Mouse (Mus musculus): ENCODE measurements around the gene Git2.

Gene Git2

DNA sequence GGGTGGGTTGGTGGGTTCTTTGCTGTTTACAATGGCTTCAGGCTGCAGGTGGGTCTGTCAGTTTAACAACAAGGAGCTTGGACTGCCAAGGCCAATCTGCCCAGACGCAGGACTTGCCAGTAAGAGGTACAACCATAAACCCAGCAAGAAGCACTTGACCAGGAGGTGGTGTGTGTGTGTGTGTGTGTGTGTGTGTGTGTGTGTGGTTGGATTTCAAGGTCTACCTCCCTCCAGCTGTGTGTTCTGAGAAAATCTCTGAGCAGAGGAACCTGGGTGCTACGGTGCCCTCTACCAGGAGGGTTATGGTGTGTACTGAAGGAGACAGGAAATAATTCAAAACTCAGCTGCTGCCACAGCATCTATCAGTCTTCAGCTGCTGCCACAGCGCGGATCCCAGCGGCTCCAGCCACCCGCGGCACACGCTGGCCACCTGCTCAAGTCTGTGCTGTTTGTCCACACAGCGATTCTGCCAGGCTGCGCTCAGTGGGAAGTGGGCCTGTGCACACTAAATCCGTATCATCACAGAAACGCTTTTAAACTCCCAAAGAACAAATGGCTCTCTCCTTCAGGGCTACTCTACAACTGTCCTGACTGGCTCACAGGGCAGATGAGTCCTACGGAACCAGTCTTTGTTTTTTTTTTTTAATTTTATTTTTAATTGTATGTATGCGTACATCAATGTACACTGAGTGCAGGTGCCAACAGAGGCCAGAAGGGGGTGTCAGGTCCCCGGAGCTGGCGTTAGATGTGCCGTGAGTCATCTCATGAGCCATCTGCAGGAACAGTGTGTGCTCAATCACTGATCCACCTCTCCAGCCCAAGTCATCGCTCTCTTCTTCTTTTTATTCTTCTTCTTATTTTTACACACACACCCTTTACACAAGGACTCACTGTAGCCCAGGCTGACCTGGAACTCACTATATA, 10.2 kb downstream of the Git2 start:
- no peak for DNase-seq (ENCODE audit: low read depth, low spot score)

DNA sequence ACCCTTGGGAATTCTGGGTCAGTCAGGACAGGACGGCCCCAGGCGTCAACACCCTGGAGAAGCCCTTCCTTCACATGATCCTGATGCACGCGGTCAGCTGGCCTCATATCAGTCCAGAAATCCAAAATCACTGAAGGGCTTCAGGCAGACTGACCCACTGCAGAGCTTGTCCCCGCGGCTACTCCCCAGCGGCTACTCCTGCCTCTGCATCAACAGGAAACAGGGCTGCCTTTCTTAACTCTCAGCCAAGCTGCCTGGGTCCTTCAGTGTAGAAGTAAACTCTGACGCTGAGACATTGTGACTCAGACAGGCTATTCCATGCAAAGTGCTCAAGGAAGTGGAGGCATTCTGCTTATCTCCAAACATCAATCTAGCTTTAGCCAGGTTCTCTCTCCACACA, 13.3 kb downstream of the Git2 start:
- DNase-seq (ENCODE audit: low read depth, low spot score): no peak

DNA sequence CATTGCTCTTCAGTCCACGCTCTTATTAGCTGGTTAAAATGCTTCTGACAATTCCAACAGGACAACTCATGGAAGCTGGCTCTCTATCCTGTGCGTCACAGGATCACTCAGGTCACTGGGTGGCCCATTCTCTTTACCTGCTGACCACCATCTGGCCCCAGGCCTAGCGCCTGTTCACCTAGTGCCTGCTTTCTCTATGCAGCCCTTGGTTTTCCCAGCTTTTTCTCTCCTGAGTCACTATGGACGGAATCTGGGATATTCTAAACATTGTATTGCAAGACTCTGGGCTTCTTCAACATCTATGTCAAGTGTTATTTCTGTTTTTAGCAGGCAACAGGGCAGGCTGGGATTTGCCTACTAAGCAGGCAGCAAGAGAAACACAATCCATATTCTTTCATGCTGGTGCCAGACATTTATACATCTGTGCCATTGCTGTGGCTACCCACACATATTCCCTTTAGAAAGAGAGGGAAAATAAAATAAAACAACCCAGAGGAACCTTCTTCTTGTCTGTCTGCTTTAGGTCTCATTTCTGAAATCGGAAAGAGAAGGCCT, 15.7 kb downstream of the Git2 start:
- DNase-seq (ENCODE audit: low read depth, low spot score): no peak

DNA sequence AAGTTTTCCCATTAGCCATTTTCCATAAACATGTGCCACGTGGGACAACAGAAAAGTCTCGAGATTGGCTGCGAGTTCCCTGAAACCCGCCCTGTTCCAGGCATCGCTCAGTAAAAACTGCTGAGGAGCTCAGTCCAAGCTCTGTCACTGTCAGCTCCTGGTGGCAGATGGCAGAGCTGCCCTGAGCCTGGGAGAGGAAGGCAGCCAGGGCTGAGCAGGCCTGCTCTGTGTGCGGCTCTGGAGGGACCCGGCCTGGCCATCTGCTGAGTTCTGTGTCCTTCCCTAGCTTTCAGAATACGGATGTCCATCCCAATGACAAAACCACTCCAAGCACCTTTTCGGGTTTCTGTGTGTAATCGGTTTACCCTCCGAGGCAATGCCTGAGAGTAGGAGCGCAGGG, 21.9 kb downstream of the Git2 start:
- no peak for DNase-seq (ENCODE audit: low read depth, low spot score)

DNA sequence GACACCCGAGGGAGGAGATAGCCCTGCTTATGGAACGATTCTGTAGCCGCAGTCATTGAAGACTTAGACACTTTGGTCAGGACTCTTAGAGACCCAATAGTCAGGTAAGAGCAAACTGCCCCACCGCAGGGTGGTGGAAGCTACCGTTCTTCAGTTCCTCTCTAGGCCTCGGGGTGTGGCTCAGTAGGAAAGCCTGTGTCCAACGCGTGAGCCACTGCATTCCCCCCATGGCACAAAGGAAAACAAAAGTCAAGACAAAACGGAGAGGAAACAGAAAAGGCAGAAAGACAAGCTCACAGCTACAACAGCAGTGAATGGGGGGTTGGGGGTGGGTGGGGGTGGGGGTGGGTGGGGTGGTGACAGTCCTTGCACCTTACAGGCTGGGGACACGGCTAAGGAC, 22.9 kb downstream of the Git2 start:
- no peak for DNase-seq (ENCODE audit: low read depth, low spot score)

DNA sequence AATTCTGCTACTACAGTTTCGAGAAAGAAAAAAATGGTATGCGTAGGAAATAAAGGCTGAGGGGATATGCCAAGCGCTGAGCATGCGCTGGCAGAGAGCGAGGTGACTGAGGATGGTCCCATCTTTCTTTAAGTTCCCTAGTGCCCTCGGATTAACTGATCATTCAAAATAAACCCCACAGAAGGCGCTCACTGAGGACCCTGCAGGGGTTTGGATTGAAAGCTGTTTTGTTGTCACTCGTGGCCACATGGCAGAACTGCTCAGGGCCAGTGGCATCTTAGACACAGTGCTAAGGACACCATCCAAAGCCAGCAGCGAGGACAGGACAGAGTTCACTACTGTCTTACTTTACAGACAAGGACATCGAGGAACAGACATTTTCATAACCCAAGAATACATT, 25.0 kb downstream of the Git2 start:
- DNase-seq (ENCODE audit: low read depth, low spot score): no peak

DNA sequence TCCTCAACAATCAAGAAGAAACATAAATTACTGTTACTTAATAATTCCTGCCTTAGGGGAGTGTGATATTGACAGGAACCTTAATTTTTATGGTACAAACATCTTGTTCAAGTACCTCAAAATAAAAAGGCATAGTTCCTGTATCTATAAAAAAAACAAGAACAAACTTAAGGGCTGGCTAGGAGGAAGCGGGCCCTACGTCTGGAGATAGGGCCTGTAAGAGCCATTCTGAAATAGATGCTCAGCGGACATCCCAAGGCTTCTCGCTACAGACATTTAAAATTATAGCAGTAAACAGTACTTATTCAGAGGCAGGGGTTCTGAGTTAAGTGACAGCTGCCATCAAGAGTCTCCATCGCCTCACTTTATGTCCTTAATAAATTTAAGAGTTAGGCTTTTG, 27.8 kb downstream of the Git2 start:
- DNase-seq (ENCODE audit: low read depth, low spot score): no peak

DNA sequence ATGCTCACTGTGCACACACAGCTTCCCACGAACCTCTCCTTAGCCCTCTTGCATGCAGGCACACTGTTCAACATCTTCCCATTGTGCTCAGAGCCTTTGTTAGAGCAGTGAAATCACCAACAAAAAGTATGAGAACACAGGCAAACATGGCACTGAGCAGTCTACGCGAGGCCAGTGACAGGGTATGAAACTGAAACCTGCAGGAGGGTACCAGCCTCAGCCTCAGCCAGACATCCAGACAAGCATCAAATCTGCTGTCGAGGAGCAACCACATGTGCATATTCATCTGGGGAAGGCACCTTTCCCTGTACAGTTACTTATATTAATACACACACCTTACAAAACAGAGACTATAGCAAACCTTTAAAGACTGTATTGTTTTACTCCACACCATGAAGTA, 28.4 kb downstream of the Git2 start:
- DNase-seq (ENCODE audit: low read depth, low spot score): no peak

DNA sequence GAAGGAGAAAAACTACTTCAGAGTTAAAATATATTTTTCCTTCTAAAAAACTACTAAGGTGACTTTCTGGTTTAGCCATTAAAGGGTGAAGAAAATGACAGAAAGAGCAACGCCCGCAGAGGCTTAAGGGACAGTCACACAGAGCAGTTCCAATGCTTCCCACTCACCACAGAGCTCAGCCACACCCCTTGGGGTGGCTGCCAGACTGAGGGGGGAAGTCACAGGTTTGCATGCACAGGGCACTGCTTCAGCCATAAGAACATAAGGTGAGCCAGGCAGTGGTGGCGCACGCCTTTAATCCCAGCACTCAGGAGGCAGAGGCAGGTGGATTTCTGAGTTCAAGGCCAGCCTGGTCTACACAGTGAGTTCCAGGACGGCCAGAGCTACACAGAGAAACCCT, 29.7 kb downstream of the Git2 start:
- no peak for DNase-seq (ENCODE audit: low read depth, low spot score)

DNA sequence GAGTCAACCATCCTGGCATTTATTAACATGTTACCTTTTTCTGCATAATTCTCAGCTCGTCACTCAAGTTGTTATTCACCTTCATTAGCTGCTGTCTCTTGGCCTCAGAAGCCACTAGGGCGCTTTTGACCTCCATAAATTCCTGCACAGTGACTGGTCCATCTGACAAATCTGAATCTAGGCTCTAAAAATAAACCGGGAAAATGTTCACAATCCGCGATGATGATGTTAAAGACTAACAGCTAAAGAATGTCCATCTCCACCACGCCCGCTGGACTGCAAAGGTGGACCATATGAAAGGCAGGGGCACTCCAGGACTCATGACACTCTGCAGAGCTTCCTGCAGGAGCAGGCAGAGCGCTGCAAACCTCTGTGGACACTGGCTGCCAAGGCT, 31.6 kb downstream of the Git2 start:
- no peak for DNase-seq (ENCODE audit: low read depth, low spot score)

DNA sequence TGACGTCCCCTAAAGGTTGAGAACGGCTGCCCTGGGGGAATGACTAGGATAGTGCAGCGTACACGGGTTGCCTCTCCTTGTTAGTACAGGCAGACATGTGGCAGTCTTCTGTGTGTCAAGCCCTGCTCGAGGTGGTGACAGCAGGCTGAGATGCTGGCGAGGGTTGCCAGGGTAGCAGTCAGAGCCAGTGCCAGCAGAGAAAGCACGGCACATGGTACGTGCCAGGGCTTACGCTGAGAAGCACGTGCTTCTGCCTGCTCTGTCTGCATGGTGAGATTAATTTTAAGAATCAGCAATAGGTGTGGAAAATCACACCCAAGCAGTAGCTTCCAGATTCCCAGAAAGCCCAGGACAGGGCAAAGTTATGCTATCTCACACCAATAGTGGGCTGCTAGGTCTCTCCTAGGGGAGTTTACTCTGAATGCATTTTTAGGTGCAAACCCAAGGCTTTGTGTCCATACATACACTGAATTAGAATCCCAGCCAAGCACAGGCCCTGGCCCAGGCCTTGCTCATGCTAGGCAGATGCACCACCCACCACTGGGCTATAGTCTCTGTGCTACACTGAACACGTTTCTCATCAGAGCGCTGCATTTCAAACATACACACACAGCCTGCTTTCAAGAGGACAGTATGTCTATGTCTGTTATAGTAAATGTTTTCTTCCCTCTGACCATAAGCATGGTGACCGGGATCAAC, 32.2 kb downstream of the Git2 start:
- no peak for DNase-seq (ENCODE audit: low read depth, low spot score)

DNA sequence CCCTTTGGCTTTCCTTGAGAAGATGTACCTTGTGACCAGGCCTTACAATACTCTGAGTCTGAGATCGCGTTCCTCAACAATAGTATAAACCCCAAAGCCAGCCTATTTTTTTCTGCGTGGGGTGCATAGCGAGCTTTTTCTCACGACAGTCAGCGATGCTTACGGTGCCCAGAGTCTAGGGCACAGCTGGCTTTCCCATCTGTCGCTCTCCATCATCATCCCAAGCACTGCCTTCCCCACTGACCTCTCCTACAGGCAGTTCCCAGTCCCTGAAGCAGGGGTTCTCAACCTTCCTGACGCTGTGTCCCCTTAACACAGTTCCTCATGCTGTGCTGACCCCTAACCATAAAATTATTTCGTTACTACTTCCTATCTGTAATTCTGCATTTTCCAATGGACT, 32.7 kb downstream of the Git2 start:
- no peak for DNase-seq (ENCODE audit: low read depth, low spot score)

DNA sequence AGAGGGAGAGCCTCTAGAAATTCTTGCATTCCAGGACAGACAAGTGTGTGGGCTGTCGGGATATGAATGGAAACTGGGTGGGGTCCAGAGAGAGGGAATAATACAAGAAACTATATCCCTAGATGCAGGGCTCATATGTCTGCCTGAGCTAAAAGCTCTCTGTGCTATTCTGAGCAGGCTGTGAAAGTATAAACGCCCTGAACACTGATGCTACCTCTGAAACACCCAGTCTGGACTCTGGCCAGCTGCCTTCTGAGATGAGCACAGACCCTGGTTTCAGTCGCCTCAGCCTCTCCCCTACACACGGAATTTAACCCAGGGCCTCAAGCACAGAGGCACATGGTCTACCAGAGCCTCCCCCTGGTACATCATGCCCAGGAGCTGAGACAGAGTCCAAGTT, 34.7 kb downstream of the Git2 start:
- no peak for DNase-seq (ENCODE audit: low read depth, low spot score)

DNA sequence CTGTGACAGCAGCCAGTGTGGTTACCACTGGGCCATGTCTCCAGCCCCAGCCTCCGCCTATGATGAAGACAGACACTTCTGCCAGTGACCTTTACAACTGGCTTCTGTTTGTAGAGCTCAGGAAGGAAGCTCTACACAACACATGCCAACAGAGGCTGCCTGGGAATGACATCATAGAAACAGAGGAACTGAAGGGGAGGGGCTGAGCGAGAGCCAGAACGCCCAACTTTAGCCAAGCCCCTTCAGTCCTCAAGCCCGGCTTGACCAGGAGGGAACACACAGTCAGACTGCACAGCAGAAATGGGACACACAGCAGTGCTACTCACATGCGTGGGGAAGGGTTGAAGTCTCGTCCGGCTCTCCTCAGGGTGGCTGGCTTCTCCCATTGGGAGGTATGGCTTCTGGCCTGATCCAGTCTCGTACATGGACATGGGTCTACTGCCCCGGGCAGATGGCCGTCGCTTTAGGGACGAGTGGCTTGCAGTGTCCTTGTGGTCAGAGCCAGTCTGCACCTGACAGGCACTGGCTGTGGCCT, 36.5 kb downstream of the Git2 start:
- DNase-seq (ENCODE audit: low read depth, low spot score): no peak

DNA sequence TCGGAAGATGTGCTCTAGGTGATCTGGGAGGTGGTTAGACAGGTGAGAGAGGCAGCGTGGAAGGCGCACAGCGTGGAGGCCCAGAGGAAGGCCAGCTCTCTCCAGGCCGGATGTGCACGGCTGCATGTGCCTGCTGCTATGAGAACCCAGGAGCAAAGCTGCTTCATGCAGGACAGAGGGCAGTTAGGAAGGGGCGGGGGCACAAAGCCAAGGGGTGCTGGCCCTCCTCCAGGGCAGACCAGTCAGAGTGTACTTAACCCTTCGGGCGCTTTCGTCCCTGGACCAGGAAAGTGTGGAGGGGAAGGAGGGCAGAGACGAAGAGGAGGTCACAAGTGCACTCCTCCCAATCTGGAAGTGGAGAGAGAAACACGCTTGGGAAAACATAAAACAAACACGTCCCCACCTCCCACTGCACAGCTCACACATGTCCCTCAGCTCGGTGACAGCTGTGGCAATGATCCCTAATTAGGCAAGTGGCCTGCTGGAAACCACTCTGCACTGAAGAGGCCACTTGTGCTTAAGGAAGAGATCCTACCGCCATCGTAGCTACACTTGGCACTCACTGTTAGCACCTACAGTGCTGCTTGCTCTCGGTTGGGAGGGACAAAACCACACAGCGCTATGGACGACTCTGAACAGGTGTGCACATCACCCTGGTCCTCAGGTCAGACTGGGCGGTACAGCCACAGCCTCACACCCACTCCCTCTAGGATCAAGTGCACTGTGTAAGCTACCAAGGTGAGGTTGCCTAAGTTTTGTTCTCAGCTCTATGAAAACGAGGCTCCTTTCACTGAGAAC, 38.0 kb downstream of the Git2 start:
- DNase-seq (ENCODE audit: low read depth, low spot score): no peak

DNA sequence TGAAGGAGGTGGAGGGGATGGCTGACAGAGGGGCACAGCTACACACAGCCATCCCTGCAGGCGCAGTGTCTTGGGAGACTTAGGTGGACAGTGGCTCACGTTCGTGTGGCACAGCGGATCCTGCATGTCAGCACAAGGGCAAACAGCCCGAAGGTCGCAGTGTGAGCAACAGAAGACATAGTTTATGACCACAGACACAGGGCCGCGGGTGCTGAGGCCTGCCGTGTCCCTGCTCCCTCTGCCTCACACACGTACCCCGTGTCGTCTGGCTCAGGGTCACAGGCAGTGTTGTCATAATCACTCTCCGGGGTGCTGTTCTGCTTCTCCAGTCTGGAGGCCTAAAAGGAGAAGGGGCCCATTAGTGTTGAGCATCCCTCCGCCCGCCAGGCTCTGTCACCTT, 41.7 kb downstream of the Git2 start:
- DNase-seq (ENCODE audit: low read depth, low spot score): no peak

DNA sequence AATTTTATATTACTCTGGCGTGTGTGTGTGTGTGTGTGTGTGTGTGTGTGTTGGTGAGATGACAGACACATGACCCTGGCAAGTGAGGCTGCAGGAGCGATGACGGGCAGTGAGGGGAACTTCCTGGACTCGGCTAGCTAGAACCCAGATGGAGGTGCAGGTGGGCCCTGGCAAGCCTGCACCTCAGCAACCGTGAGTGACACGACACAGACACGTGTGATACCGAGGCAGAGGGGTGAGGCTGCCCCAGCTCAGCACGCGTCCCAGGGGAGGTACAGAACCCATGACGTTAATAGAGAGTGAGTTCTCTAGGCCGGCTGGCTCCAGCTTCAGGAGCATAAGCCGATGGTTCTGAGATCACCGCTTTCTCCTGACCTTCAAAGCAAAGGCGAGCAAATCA, 43.3 kb downstream of the Git2 start:
- DNase-seq (ENCODE audit: low read depth, low spot score): no peak

DNA sequence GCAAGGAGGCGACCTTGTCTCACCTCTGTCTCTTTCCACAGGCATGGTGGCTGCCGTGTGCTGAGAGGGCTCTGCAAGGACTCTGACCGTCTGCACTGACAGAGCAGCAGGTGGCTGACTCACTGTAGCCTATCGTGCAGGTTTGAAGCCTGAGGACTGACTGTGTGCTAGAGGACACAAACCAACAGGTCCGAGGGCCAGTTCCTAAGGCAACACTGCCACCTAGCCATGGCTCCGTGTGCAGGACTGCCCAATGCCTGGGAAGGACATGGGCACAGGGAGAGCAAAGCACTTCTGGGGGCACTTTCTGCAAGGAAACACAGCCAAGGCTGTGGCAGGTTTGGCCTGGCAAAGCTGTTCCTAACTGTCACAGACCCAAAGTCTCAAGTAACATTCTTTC, 43.8 kb downstream of the Git2 start:
- DNase-seq (ENCODE audit: low read depth, low spot score): no peak

DNA sequence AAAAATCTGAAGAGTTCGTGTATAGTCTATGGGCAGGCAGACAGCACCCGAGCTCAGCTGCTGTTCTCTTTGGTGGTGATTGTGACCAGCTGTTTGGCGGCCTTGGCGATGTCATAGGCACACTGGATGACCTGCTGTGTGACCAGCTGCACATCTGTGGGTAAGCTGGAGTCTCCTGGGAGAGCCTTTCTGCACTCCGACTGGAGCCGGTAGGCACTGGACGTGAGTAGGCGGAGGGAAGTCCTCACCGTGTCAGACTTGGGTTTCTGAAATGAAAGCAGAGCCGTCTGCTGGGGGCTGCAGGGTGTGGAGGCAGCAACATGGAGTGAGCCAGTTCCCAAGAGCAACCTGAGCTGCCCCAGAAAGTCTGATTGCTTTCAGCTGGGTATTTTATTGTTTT, 45.2 kb downstream of the Git2 start:
- DNase-seq (ENCODE audit: low read depth, low spot score): no peak

DNA sequence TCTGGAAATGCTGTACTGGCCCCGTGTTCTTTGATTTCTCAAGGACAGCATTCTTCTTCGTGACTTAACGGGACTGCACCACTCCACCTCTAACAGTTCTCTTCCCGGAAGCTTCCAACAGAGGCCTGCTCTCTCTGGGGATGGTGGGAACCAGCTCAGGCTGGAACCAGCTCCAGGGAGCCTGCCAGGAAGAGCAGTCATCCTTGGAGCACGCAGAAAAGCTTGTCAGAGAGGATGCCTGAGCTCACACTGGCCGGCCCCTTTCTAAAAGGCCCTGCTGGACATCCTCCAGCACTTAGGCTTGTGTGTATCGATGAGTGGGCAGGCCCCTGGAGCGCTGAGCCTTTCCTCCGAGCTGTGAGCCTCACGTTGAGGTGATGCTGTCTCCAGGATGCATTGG, 47.2 kb downstream of the Git2 start:
- no peak for DNase-seq (ENCODE audit: low read depth, low spot score)

DNA sequence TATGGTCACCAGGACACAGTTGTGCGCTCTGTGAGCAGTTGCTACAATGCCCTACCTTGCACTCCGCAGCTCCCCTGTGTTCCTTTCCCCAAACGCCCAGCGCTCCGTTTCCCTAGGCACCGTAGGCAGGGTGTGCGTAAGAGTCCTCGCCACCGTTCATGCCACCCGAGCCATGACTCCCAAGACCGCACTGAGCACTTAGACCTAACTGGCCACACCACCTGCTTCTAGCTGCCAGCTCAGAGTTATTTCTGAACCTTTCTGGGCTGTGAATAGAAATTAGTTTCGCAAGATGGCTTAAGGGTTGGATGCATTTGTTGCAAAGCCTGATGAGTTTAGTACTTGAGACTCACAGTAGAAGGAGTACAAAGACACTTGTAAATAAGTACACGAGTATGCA, 52.5 kb downstream of the Git2 start:
- no peak for DNase-seq (ENCODE audit: low read depth, low spot score)

DNA sequence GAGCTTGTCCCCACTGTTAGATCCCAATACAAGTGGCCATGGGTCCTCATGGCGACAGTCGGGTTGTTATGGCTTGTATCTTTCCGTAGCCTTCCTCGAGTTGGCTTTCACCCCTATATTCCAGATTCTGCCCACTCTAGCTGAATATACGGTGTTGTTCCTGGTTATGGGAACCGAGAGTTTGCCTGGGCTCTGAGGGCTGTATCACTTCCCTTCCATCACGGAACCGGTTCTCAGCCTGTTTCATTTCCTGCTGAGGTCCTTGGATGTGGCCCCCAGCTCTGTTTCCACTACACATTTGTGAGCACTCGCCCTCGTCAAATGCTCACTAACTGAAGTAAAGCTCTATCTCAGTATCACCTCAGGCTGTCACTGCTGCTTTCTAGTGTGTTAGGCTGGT, 53.3 kb downstream of the Git2 start:
- DNase-seq (ENCODE audit: low read depth, low spot score): no peak
